Mouse (Mus musculus) brain, embryonic 14.5 days (tissue): ENCODE measurements around the gene Il1rl2.

Experiments used
- CTCF ChIP-seq: fragments of 200-500 bp; IDR thresholded peaks from 2 replicates; pipeline ENCODE4 v1.5.1; 2012; ENCODE audit warnings: inconsistent platforms, mild to moderate bottlenecking, moderate library complexity, borderline replicate concordance; ENCODE audit not compliant: insufficient read depth, insufficient read length; ENCODE audit errors: extremely low read depth
- POLR2A ChIP-seq: fragments of 200-500 bp; IDR thresholded peaks from 2 replicates; pipeline ENCODE4 v1.6.1; 2012; ENCODE audit warnings: mild to moderate bottlenecking, inconsistent platforms, borderline replicate concordance; ENCODE audit not compliant: poor library complexity, insufficient read depth, insufficient read length, severe bottlenecking; ENCODE audit errors: extremely low read depth

- TF ChIP-seq POLR2A (no peak), CTCF (no peak)
These were observed 56.6 kb downstream of the Il1rl2 start for GRCm38 (mm10) chr1:40380990-40381389.
